Mouse (Mus musculus): ENCODE measurements around the gene Filip1.

Gene Filip1

DNA sequence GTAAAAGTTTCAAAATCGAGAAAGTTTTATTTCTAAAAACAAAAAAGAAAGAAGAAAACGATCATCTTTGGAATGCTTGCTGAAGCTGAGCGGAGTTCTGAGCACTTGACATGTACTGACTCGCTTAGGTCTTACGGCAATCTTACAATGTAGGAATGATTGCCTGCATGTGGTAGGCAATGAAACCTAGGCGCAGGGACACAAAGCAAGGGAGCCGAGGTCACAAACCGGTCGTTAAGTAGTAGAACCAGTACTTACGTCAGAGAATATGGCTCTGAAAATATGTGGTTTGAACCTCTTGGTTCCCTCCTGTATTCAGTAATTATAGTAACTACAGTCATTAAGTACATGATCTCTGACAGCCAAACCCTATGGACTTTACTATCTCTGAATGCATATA, 29.4 kb downstream of the Filip1 start:
- peak; percentile 70 for DNase-seq (ENCODE audit: extremely low read depth, low read depth, low spot score)

- no peak for DNase-seq (ENCODE audit: extremely low read depth, low read depth, low spot score)
Observed at GRCm38 (mm10) chr9:79979274-79979673, 33.4 kb downstream of the Filip1 start.

GRCm38 (mm10) chr9:79978228-79979024, 34.2 kb downstream of the Filip1 start:
- DNase-seq (ENCODE audit: extremely low read depth, low read depth, low spot score) = no peak

DNA sequence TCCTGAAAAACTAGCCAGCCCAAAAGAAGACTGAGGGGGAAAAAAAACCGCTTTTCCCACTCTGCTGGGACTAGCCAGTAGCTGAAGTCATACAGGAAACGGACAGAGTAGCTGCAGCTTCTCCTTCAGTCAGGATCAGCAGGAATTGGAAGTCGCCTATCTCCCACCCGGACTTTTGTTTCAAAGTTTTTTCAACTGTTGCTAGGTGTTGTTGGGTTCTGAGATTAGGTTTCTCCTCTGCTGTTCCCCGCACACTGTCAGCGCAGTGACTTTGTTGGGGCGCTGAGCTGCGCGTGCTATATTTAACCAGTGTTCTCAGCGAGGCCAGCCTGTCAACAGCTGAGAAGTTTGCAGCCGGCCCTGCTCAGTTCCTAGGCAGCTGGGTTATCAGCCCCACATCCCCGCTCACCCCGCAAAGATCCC, 35.1 kb downstream of the Filip1 start:
- DNase-seq (ENCODE audit: extremely low read depth, low read depth, low spot score) = no peak

DNA sequence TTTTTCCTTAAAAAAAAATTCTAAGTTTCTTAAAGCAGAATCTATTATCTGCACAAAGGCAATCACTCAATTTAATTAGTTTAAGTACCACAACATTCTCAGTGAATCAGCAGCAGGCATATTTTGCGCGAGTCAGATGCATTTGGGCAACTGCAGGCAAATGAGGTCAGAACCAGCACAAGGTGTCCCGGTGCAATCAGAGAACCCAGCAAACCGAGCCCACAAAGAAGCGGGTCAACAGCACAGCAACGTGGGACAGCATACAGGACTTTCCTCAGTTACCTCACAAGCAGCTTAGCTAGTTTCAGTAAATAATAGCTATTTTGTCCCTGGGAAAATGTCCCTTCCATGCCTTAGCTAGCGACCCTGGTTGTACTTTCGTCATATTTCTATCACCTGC, 35.9 kb downstream of the Filip1 start:
- DNase-seq (ENCODE audit: extremely low read depth, low read depth, low spot score) = no peak

GRCm38 (mm10) chr9:79975121-79975520, 37.5 kb downstream of the Filip1 start:
- no peak for DNase-seq (ENCODE audit: extremely low read depth, low read depth, low spot score)

DNA sequence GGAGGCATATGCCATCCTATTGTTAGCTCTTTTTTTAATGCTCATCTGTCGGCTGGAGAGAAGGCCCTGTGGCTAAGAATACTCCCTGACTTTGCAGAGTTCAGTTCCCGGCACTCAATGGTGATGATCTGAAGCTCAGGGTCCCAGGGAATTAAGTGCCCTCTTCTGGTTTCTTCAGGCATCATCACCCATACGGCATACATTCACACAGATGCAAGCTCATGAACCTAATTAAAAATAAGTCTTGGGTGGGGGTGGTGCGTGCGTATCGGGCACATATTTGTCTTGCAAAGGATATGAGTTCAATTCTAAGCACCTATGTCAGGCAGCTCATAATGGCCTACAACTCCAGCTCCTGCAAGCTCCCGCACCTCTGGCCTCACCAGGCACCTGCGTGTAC, 39.1 kb downstream of the Filip1 start:
- no peak for DNase-seq (ENCODE audit: extremely low read depth, low read depth, low spot score)

- no peak for DNase-seq (ENCODE audit: extremely low read depth, low read depth, low spot score)
Observed at GRCm38 (mm10) chr9:79972705-79973104, 39.9 kb downstream of the Filip1 start.

DNA sequence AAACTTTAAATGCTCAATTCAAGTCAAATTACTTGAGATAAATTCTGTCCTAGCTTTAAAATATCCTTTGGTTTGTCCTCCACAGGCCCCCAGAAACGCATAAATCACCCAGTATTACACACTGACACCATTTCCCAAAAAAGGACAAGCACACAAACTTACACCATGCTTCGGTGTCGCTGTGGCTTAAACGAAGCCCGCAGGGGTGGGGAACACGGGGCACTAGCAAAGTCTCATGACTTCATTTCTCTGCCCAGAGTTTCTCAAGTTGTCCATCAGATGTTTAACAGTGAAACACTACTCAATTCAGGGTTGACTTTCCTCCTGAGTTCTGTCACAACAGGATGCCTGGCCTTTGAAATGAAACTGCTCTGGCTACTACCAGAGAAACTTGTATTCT, 41.0 kb downstream of the Filip1 start:
- no peak for DNase-seq (ENCODE audit: extremely low read depth, low read depth, low spot score)

DNA sequence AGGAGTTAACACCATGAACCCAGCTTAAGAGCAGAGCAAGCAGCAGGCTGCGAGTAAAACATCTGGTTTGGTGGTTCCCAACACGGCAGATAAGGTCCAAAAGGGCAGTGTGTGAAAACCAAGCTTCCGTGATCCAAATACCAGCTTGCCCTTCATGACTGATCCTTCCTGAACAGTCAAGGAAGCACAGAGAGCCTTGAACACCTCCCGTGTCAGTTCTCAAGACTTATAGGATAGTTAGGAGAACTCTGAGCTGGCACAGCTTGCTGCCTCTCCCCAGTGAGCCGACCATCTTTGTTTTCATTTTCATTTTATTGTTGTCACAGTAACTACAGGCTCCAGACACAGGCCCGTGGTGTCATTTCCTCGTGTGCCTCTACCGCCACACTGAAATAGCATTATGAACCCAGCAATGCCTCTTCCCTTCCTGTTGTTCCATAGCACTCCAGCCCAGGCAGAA, 42.0 kb downstream of the Filip1 start:
- no peak for DNase-seq (ENCODE audit: extremely low read depth, low read depth, low spot score)

DNA sequence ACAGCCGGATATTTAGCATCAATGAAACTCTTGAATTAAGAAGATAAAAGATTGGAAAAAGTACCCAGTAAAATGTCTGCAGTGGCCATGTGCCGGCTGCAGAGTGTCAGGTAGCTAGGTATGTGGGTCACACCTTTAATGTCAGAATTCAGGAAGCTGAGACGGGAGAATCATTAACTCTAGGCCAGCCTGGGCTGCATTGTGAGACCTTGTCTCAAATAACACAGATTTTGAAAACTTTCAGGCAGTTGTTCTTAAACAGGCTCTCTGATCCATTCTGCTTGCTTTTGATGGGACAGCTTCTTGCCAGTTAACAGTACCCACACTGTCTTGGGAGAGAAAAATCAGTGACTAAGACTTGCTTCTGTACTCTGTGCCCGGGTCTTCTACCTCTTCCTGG, 43.1 kb downstream of the Filip1 start:
- no peak for DNase-seq (ENCODE audit: extremely low read depth, low read depth, low spot score)

GRCm38 (mm10) chr9:79966711-79967487, 45.8 kb downstream of the Filip1 start:
- DNase-seq (ENCODE audit: extremely low read depth, low read depth, low spot score) = no peak

GRCm38 (mm10) chr9:79965600-79966392, 46.9 kb downstream of the Filip1 start:
- no peak for DNase-seq (ENCODE audit: extremely low read depth, low read depth, low spot score)

GRCm38 (mm10) chr9:79965003-79965402, 47.6 kb downstream of the Filip1 start:
- no peak for DNase-seq (ENCODE audit: extremely low read depth, low read depth, low spot score)

- DNase-seq (ENCODE audit: extremely low read depth, low read depth, low spot score) = no peak
Observed at GRCm38 (mm10) chr9:79961630-79962285, 50.9 kb downstream of the Filip1 start.

- no peak for DNase-seq (ENCODE audit: extremely low read depth, low read depth, low spot score)
Observed at GRCm38 (mm10) chr9:79960453-79960852, 52.2 kb downstream of the Filip1 start.

- no peak for DNase-seq (ENCODE audit: extremely low read depth, low read depth, low spot score)
Observed at GRCm38 (mm10) chr9:79958395-79958794, 54.3 kb downstream of the Filip1 start.

- DNase-seq (ENCODE audit: extremely low read depth, low read depth, low spot score) = no peak
Observed at GRCm38 (mm10) chr9:79954944-79955343, 57.7 kb downstream of the Filip1 start.

DNA sequence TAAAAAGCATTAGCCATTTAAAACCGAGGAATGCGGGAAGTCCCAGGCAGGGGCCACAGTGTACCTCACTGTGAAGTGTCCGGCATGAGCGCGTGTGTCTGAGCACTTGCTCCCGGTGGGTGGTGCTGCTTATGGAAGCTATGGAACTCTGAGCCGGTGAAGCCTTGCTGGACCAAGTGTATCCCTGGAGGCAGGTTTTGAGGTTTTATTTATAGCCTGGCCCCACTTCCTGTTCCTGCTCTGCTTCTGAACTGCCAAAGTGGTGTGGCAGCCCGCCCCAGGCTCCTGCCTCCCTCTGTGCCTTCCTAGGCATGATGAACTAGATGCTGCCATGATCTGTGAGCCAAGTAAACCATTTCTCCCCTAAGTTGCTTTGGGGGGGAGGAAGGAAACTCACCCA, 60.7 kb downstream of the Filip1 start:
- no peak for DNase-seq (ENCODE audit: extremely low read depth, low read depth, low spot score)

DNA sequence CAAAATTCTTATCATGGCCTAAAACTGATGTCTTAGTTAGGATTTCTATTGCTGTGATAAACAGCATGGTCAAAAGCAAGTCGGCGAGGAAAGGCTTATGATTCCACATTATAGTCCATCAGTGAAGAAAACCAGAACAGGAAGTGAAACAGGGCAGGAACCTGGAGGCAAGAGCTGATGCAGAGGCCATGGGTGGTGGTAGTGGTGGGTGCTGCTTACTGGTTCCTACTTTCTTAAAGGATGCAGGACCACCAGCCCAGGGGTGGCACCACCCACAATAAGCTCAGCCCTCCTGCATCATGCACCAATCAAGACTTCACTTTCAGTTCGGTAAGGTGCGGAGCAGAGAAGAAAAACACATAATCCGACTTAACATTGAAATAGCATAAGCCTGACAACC, 61.3 kb downstream of the Filip1 start:
- no peak for DNase-seq (ENCODE audit: extremely low read depth, low read depth, low spot score)

DNA sequence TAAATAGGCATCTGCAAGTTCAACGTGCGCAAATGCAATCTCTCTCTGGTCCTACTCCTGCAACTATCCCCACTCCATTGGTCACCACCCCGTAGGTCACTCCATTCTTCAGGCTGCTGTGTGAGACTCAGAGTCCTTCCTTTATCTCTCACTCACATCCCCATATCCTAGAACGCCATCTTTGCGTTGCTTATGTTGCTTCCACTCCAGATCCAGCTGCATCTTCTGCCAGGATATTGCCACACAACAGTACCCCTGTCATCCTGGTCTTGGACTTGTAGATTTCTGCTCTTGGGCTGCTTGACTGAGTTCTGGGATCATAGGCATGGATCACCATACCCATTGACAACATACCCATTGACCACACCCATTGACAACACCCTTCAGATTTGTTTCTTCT, 62.0 kb downstream of the Filip1 start:
- no peak for DNase-seq (ENCODE audit: extremely low read depth, low read depth, low spot score)
